Mouse (Mus musculus): ENCODE results near the gene Atp2b1. TPM values are rescaled to one million over a fixed set of nuclear protein-coding genes. Genes with fewer than 3 reads are reported as not detected.

Atp2b1 gene
- polyA plus RNA-seq, 1 experiment from 2014 or later = 330 TPM

DNA sequence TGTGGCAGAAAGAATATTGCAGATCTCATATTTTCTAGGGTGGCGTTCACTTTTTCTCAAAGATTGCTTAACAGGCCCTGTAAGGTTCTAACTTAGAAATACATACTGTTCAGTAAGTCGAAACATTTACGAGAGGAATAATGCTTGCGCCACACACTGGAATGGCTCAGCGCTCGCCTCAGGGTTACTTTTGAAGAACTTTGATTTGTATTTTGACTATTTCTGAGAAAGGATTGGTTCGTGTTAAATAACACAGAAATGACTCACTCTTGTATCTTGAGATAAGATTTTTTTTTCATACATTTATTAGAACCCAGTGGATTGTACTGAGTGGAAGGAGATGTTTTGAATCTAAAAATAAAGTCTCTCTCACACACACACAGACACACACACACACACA, 135.9 kb downstream of the Atp2b1 start:
- no peak for ATAC-seq
- Histone ChIP-seq H3K9ac (ENCODE audit: low read depth, low read length) (no peak overlapping the region), H3K27me3 (replicated peaks; ENCODE audit: control insufficient read depth, insufficient read depth, low read length) (no peaks in the 10 kb centered on the region), H3K27ac (ENCODE audit: low read depth, low read length) (no peak overlapping the region), H3K4me3 (ENCODE audit: low read length) (no peak overlapping the region), H3K36me3 (ENCODE audit: control insufficient read depth, insufficient read depth, low read length) (no peaks in the 10 kb centered on the region), H3K9me3 (ENCODE audit: control insufficient read depth, low read length) (no peaks in the 10 kb centered on the region), H3K4me2 (ENCODE audit: low read length) (no peak overlapping the region), H3K4me1 (ENCODE audit: control insufficient read depth, insufficient read depth, low read depth, low read length) (no peaks in the 10 kb centered on the region)
- WGBS = 92% methylated on average over 7 of the region's 7 CpGs

DNA sequence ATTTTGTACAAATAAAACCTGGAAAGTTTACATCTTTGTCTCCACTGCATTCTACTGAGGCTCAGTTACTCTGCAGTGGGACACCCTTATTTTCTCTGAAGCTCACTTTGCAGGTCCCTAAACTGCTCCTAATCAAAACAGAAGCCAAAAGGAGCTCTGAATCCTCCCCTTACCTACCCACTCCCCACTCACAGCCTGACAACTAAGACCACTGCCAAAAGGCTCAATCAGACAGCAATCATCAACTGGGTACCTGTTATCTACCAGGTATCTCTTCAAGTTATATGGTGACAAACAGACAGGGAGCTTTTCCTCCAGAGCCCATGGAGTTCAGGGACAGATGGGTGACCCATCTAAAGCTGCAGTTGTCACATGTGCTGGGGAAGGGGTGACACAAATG, 138.9 kb downstream of the Atp2b1 start:
- no peak overlapping the region for H3K4me2 ChIP-seq (ENCODE audit: low read length)
- no peaks in the 10 kb centered on the region for H3K27me3 ChIP-seq (replicated peaks; ENCODE audit: control insufficient read depth, insufficient read depth, low read length)
- H3K27ac ChIP-seq (ENCODE audit: low read depth, low read length) = no peak overlapping the region
- no peak overlapping the region for H3K9ac ChIP-seq (ENCODE audit: low read depth, low read length)
- no peaks in the 10 kb centered on the region for H3K4me1 ChIP-seq (ENCODE audit: control insufficient read depth, insufficient read depth, low read depth, low read length)
- no peak for ATAC-seq
- no peaks in the 10 kb centered on the region for H3K36me3 ChIP-seq (ENCODE audit: control insufficient read depth, insufficient read depth, low read length)
- H3K9me3 ChIP-seq (ENCODE audit: control insufficient read depth, low read length) = no peaks in the 10 kb centered on the region
- H3K4me3 ChIP-seq (ENCODE audit: low read length) = no peak overlapping the region

DNA sequence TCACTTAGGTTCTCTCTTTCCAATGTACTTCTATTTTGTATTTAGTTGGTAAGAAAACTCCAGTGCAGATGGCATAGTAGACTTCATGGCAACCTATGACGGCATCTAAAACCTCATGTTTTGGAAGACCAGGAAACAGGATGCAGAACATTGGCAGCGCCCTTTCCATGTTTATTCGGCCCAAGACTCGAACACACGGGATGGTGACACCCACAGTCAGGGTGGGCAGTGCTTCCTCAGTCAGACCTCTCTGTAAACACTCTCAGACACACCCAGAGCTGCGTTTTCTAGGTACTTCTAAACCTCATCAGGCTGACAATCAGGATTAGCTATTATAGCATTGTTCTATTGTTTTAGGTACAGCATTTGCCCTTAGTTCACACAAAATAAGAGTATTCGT, 146.4 kb downstream of the Atp2b1 start:
- no peak for ATAC-seq
- no peaks in the 10 kb centered on the region for H3K9me3 ChIP-seq (ENCODE audit: control insufficient read depth, low read length)
- no peaks in the 10 kb centered on the region for H3K27me3 ChIP-seq (replicated peaks; ENCODE audit: control insufficient read depth, insufficient read depth, low read length)
- no peak overlapping the region for H3K4me3 ChIP-seq (ENCODE audit: low read length)
- H3K9ac ChIP-seq (ENCODE audit: low read depth, low read length) = no peak overlapping the region
- H3K4me1 ChIP-seq (ENCODE audit: control insufficient read depth, insufficient read depth, low read depth, low read length) = no peaks in the 10 kb centered on the region
- no peaks in the 10 kb centered on the region for H3K36me3 ChIP-seq (ENCODE audit: control insufficient read depth, insufficient read depth, low read length)
- WGBS = 90% methylated on average over 7 of the region's 7 CpGs
- no peak overlapping the region for H3K27ac ChIP-seq (ENCODE audit: low read depth, low read length)
- no peak overlapping the region for H3K4me2 ChIP-seq (ENCODE audit: low read length)

DNA sequence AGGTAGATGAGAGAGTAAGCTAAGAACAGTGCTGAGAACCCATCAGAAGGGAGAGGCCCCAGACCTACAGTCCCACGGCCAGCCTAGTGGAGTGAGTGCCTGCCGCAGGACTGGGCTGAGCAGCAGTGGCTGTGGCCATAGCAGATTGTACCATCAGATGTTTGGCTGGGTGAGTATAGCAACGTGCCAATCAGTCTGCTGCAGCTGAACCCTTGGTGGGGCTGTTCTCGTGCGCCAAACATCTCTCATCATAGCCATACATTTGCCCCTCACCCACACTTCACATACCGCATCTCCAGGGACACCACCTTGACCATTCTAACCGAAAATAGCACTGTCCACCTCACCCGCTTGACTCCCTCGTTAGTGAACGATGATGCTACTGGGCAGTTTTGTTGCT, 147.2 kb downstream of the Atp2b1 start:
- WGBS = 89% methylated on average over 10 of the region's 10 CpGs
- no peak overlapping the region for H3K4me3 ChIP-seq (ENCODE audit: low read length)
- H3K4me2 ChIP-seq (ENCODE audit: low read length) = no peak overlapping the region
- ATAC-seq = peak; percentile 40; the same call in 1 of the 2 replicates
- H3K9ac ChIP-seq (ENCODE audit: low read depth, low read length) = no peak overlapping the region
- no peaks in the 10 kb centered on the region for H3K36me3 ChIP-seq (ENCODE audit: control insufficient read depth, insufficient read depth, low read length)
- no peaks in the 10 kb centered on the region for H3K27me3 ChIP-seq (replicated peaks; ENCODE audit: control insufficient read depth, insufficient read depth, low read length)
- H3K9me3 ChIP-seq (ENCODE audit: control insufficient read depth, low read length) = no peaks in the 10 kb centered on the region
- H3K27ac ChIP-seq (ENCODE audit: low read depth, low read length) = no peak overlapping the region
- H3K4me1 ChIP-seq (ENCODE audit: control insufficient read depth, insufficient read depth, low read depth, low read length) = no peaks in the 10 kb centered on the region

DNA sequence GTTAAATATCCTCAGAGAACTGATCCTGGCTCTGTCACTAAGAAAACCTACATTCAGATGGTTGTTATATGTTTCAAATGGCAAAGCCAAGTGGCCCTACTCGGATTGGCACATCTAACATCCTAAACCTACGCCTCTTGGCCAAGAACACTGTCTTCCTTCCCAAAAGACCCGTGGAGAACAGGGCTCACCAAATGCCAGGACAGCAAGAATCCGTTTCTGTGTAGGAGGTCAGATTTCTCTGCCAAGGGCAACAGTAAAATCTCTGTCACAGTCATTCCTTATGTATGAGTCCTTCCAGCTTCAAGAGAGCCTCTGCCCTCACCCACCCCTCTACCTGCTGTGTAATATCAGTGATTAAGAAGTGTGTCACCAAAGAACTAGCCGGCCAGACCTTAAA, 148.3 kb downstream of the Atp2b1 start:
- Histone ChIP-seq H3K4me1 (ENCODE audit: control insufficient read depth, insufficient read depth, low read depth, low read length) (no peaks in the 10 kb centered on the region), H3K4me2 (ENCODE audit: low read length) (no peak overlapping the region), H3K36me3 (ENCODE audit: control insufficient read depth, insufficient read depth, low read length) (no peaks in the 10 kb centered on the region), H3K27me3 (replicated peaks; ENCODE audit: control insufficient read depth, insufficient read depth, low read length) (no peaks in the 10 kb centered on the region), H3K9me3 (ENCODE audit: control insufficient read depth, low read length) (no peaks in the 10 kb centered on the region), H3K9ac (ENCODE audit: low read depth, low read length) (no peak overlapping the region), H3K27ac (ENCODE audit: low read depth, low read length) (no peak overlapping the region), H3K4me3 (ENCODE audit: low read length) (no peak overlapping the region)
- WGBS = 77% methylated on average over 5 of the region's 5 CpGs
- ATAC-seq = no peak

Other genes starting within 250 kb of the Atp2b1 start
- 9.1 and 13.3 TPM in 2 replicates for gene Poc1b, start 192.6 kb downstream of the Atp2b1 start, polyA plus RNA-seq (2015; fragmentation: Nextera tagmentation; extraction: Ambion mirVana)
- 2.9 and 3.3 TPM in 2 replicates for gene Galnt4, start 193.8 kb downstream of the Atp2b1 start, polyA plus RNA-seq (2015; fragmentation: Nextera tagmentation; extraction: Ambion mirVana)
- gene Phxr2, start 211.9 kb downstream of the Atp2b1 start, polyA plus RNA-seq (2015; fragmentation: Nextera tagmentation; extraction: Ambion mirVana) = 0.14 TPM in 1 of 2 replicates, not detected in the other